Mouse (Mus musculus): ENCODE data around the gene Pcyt1a. TPM values are rescaled to one million over a fixed set of nuclear protein-coding genes. Genes with fewer than 3 reads are reported as not detected.

Pcyt1a gene
- total and polyA plus RNA-seq, 2 experiments, result 28.6 to 56.1 TPM

DNA sequence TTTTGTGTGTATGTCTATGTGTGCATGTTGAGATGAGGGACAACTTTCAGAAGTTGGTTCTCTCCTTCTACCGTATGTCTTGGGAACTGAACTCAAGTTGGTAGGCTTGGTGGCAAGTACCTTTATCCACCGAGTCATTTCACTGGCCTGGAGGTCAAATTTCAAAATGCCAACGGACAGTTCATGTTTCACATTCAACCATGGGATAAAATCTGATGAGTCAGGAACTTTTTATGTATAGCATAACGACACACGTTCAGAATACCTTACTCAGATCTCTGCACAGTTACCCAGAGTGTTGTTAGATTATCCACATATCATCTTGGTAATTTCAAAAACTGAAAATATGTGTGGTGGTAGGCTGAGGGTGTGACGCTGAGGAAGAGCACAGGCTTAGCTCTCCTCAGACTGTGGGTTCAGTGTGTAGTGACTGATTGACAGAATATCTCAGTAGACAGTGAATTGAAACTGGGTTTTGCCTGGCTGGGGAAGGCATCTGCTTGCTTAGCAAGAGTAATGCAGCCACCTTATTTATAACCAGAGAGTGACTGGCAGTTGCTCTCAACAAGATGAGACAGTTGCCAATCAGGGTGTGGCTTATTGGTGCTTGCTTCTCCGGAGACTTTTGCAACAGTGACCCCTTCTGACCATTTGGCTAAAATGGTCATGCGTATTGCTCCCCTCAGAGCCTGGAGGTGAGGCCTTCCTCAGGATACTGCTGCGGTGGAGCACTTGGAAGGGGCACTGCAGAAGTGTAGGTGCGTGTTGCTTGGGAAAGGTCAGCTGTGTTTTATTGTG lies 27.1 kb downstream of the Pcyt1a start:
- peaks cover 12% of the 10 kb centered on the region for H3K4me1 ChIP-seq (ENCODE audit: control insufficient read depth, insufficient read depth, low read length)
- TF ChIP-seq POLR2A (IDR thresholded peaks at IDR 0.05; ENCODE audit: extremely low read depth, insufficient read depth, low read length), result no peak
- peak; percentile 58 for TF ChIP-seq CTCF (IDR thresholded peaks at IDR 0.05; ENCODE audit: low read depth, low read length)
- H3K9ac ChIP-seq (ENCODE audit: low read depth, low read length), result peak overlapping the region; percentile 27; the same call in 1 of the 2 replicates
- H3K4me3 ChIP-seq (ENCODE audit: insufficient read depth, low read depth, low read length), result no peak overlapping the region
- WGBS, result 26% methylated on average over 10 of the region's 10 CpGs
- H3K27me3 ChIP-seq (ENCODE audit: control insufficient read depth, insufficient read depth, low read length), result no peaks in the 10 kb centered on the region
- H3K36me3 ChIP-seq (ENCODE audit: control insufficient read depth, insufficient read depth, low read length), result peaks cover 26% of the 10 kb centered on the region
- H3K27ac ChIP-seq (replicated peaks; ENCODE audit: insufficient read depth, low read depth, low read length), result peak overlapping the region; percentile 61
- peak; percentile 89 for DNase-seq (ENCODE audit: extremely low read depth, low read depth, low spot score)
- 0 out of 2 replicates have a peak, but pooled peaks cover 3% of the 10 kb centered on the region for H3K79me2 ChIP-seq (ENCODE audit: control insufficient read depth, insufficient read depth, low read length)

DNA sequence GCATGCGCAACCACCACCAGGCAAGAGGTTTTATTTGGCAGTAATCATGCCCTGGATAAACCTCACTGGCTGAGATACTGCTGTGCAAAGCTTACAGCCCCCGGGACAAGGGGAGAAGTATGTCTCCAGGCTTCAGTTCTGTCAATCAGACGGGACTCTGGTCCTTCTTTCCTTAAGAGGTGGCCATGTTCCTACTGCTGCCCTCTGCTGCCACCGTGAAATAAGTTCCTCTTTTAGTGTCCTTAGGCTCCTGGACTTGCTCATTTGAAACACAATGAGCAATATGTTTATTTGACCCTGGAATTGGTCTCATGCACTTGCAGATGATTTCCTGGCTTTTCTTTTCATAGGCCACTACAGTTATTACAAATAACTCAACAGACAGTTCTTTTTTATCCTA lies 29.8 kb downstream of the Pcyt1a start:
- TF ChIP-seq POLR2A (IDR thresholded peaks at IDR 0.05; ENCODE audit: extremely low read depth, insufficient read depth, low read length) (no peak), CTCF (IDR thresholded peaks at IDR 0.05; ENCODE audit: low read depth, low read length) (no peak)
- H3K9ac ChIP-seq (ENCODE audit: low read depth, low read length), result no peak overlapping the region
- H3K27me3 ChIP-seq (ENCODE audit: control insufficient read depth, insufficient read depth, low read length), result no peaks in the 10 kb centered on the region
- H3K79me2 ChIP-seq (ENCODE audit: control insufficient read depth, insufficient read depth, low read length), result no peaks in the 10 kb centered on the region
- WGBS, result 60% methylated on average over 4 of the region's 4 CpGs
- H3K27ac ChIP-seq (replicated peaks; ENCODE audit: insufficient read depth, low read depth, low read length), result no peak overlapping the region
- DNase-seq (ENCODE audit: extremely low read depth, low read depth, low spot score), result no peak
- H3K36me3 ChIP-seq (ENCODE audit: control insufficient read depth, insufficient read depth, low read length), result peaks cover 32% of the 10 kb centered on the region
- no peak overlapping the region for H3K4me3 ChIP-seq (ENCODE audit: insufficient read depth, low read depth, low read length)
- peaks cover 8% of the 10 kb centered on the region for H3K4me1 ChIP-seq (ENCODE audit: control insufficient read depth, insufficient read depth, low read length)

DNA sequence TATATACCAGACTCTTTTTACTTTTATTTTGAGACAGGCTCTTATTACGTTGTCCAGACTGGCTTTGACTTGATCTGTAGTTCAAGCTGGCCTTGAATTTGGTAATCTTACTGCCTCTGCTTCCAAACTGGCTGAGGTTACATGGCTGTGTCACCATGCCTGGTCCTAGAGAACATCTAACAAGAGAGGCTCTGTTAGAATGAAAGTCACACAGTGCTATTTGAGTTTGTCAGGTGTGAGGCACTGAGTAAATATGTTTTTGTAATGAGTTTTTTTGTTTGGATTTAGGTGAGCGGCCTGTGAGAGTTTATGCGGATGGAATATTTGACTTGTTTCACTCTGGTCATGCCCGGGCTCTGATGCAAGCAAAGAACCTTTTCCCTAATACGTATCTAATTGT lies 31.0 kb downstream of the Pcyt1a start:
- Histone ChIP-seq H3K27me3 (ENCODE audit: control insufficient read depth, insufficient read depth, low read length) (no peaks in the 10 kb centered on the region), H3K9ac (ENCODE audit: low read depth, low read length) (no peak overlapping the region), H3K4me1 (ENCODE audit: control insufficient read depth, insufficient read depth, low read length) (peaks cover 6% of the 10 kb centered on the region), H3K36me3 (ENCODE audit: control insufficient read depth, insufficient read depth, low read length) (peaks cover 32% of the 10 kb centered on the region), H3K27ac (replicated peaks; ENCODE audit: insufficient read depth, low read depth, low read length) (no peak overlapping the region), H3K79me2 (ENCODE audit: control insufficient read depth, insufficient read depth, low read length) (no peaks in the 10 kb centered on the region), H3K4me3 (ENCODE audit: insufficient read depth, low read depth, low read length) (no peak overlapping the region)
- WGBS, result 32% methylated on average over 5 of the region's 5 CpGs
- TF ChIP-seq POLR2A (IDR thresholded peaks at IDR 0.05; ENCODE audit: extremely low read depth, insufficient read depth, low read length) (no peak), CTCF (IDR thresholded peaks at IDR 0.05; ENCODE audit: low read depth, low read length) (no peak)
- DNase-seq (ENCODE audit: extremely low read depth, low read depth, low spot score), result peak; percentile 67

DNA sequence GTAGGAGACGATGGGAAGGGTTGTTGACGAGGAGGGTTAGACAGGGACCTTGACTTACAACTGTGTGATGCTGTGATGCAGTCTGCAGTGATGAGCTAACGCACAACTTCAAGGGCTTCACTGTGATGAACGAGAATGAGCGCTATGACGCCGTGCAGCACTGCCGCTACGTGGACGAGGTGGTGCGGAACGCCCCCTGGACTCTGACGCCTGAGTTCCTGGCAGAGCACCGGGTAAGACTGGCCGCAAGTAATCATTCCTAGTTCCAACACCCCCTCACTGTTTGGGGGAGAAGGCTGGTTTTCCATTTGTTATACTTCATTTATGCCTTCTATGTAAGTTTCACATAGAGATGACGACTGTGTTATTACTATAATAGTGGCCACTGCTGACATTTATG lies 32.2 kb downstream of the Pcyt1a start:
- peaks cover 36% of the 10 kb centered on the region for H3K36me3 ChIP-seq (ENCODE audit: control insufficient read depth, insufficient read depth, low read length)
- WGBS, result 95% methylated on average over 16 of the region's 16 CpGs

DNA sequence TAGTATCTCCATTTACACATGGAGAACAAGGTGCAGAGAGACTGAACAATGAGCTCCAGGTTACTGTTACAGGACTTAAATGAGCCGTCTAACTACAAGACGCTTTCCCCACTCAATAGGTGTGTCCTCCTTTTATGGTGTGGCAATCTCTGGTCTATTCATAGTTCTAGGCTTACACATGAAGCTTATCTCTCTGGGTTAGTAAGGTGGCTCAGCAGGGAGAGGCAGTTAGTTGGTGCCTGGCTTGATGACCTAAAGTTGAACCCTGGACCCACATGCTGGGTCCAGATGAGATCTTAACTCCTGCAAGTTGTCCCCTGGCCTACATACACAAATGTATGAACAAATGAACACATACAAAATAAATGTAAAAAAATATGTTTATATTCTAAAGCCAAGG lies 32.7 kb downstream of the Pcyt1a start:
- Histone ChIP-seq H3K79me2 (ENCODE audit: control insufficient read depth, insufficient read depth, low read length) (no peaks in the 10 kb centered on the region), H3K27ac (replicated peaks; ENCODE audit: insufficient read depth, low read depth, low read length) (no peak overlapping the region), H3K27me3 (ENCODE audit: control insufficient read depth, insufficient read depth, low read length) (no peaks in the 10 kb centered on the region), H3K36me3 (ENCODE audit: control insufficient read depth, insufficient read depth, low read length) (peaks cover 39% of the 10 kb centered on the region), H3K9ac (ENCODE audit: low read depth, low read length) (no peak overlapping the region), H3K4me3 (ENCODE audit: insufficient read depth, low read depth, low read length) (no peak overlapping the region), H3K4me1 (ENCODE audit: control insufficient read depth, insufficient read depth, low read length) (no peaks in the 10 kb centered on the region)
- 79% methylated on average over 2 of the region's 2 CpGs for WGBS
- TF ChIP-seq CTCF (IDR thresholded peaks at IDR 0.05; ENCODE audit: low read depth, low read length) (no peak), POLR2A (IDR thresholded peaks at IDR 0.05; ENCODE audit: extremely low read depth, insufficient read depth, low read length) (no peak)
- no peak for DNase-seq (ENCODE audit: extremely low read depth, low read depth, low spot score)

More for the DNA sequence above, 32.2 kb downstream of the Pcyt1a start:
- no peak overlapping the region for H3K9ac ChIP-seq (ENCODE audit: low read depth, low read length)
- DNase-seq (ENCODE audit: extremely low read depth, low read depth, low spot score), result no peak
- TF ChIP-seq POLR2A (IDR thresholded peaks at IDR 0.05; ENCODE audit: extremely low read depth, insufficient read depth, low read length), result no peak
- no peak for TF ChIP-seq CTCF (IDR thresholded peaks at IDR 0.05; ENCODE audit: low read depth, low read length)
- H3K4me1 ChIP-seq (ENCODE audit: control insufficient read depth, insufficient read depth, low read length), result no peaks in the 10 kb centered on the region
- no peaks in the 10 kb centered on the region for H3K79me2 ChIP-seq (ENCODE audit: control insufficient read depth, insufficient read depth, low read length)
- H3K4me3 ChIP-seq (ENCODE audit: insufficient read depth, low read depth, low read length), result no peak overlapping the region
- H3K27ac ChIP-seq (replicated peaks; ENCODE audit: insufficient read depth, low read depth, low read length), result no peak overlapping the region
- no peaks in the 10 kb centered on the region for H3K27me3 ChIP-seq (ENCODE audit: control insufficient read depth, insufficient read depth, low read length)

DNA sequence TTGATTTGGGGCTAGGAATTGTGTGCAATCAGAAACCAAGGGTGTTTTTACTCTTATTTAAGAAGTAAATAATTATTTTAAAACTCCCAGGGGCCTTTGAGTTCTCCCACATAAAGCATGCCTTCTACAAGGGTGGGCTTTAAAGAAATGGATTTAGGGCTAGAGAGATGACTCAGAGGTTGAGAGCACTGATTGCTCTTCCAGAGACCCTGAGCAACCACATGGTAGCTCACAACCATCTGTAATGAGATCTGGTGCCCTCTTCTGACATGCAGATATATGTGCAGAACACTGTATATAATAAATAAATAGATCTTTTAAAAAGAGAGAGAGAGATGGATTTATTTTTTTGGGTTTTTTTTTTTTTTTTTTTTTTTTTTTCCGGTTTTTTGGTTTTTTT lies 34.2 kb downstream of the Pcyt1a start:
- Histone ChIP-seq H3K27ac (replicated peaks; ENCODE audit: insufficient read depth, low read depth, low read length) (no peak overlapping the region), H3K79me2 (ENCODE audit: control insufficient read depth, insufficient read depth, low read length) (no peaks in the 10 kb centered on the region), H3K36me3 (ENCODE audit: control insufficient read depth, insufficient read depth, low read length) (peaks cover 41% of the 10 kb centered on the region), H3K4me3 (ENCODE audit: insufficient read depth, low read depth, low read length) (no peak overlapping the region), H3K4me1 (ENCODE audit: control insufficient read depth, insufficient read depth, low read length) (no peaks in the 10 kb centered on the region), H3K27me3 (ENCODE audit: control insufficient read depth, insufficient read depth, low read length) (no peaks in the 10 kb centered on the region), H3K9ac (ENCODE audit: low read depth, low read length) (no peak overlapping the region)
- TF ChIP-seq POLR2A (IDR thresholded peaks at IDR 0.05; ENCODE audit: extremely low read depth, insufficient read depth, low read length) (no peak), CTCF (IDR thresholded peaks at IDR 0.05; ENCODE audit: low read depth, low read length) (no peak)
- 0% methylated on average over 1 of the region's 1 CpGs for WGBS
- no peak for DNase-seq (ENCODE audit: extremely low read depth, low read depth, low spot score)

Measured in liver, adult 2 months (tissue).